Mouse (Mus musculus) testis, adult 10 weeks (tissue): ENCODE data around the gene Slco2a1. TPM values are rescaled to one million over a fixed set of nuclear protein-coding genes. Genes with fewer than 3 reads are reported as not detected.

Experiments
- polyA plus RNA-seq: library from polyadenylated mRNA; stranded (reverse); fragments of 350-450 nt; fragmentation: Illumina TruSeq; extraction: RNeasy Lipid Tissue Mini Kit (QIAGEN cat#74804); gene quantifications from one replicate; pipeline ENCODE4 v1.2.3, GENCODE M21; 2014; ENCODE audit warnings: low read depth, low replicate concordance

The Slco2a1 gene
- polyA plus RNA-seq, result 0.29 TPM

DNA sequence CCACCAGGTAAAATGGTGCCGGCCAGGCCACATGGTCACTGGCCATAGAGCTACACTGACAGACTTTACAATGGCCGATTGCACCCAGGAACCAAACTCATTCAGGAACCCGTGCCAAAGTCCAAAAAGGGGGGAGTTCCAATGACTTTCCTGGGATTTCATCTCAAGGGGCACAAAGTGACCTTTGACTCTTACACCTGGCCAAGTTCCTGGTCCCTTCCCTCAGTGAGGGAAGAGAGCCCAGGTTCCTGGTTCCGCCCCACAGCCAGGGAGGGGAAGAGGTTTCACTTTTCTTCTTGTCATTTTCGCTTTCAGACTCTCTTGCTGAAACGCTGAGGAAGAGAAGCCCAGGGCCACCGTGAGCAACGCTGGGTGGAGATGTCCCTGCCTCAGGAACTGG lies at the start of gene Slco2a1:
Slco2a1 (plus strand) TSS at position 251 of the 400 bp plus-strand sequence.

DNA sequence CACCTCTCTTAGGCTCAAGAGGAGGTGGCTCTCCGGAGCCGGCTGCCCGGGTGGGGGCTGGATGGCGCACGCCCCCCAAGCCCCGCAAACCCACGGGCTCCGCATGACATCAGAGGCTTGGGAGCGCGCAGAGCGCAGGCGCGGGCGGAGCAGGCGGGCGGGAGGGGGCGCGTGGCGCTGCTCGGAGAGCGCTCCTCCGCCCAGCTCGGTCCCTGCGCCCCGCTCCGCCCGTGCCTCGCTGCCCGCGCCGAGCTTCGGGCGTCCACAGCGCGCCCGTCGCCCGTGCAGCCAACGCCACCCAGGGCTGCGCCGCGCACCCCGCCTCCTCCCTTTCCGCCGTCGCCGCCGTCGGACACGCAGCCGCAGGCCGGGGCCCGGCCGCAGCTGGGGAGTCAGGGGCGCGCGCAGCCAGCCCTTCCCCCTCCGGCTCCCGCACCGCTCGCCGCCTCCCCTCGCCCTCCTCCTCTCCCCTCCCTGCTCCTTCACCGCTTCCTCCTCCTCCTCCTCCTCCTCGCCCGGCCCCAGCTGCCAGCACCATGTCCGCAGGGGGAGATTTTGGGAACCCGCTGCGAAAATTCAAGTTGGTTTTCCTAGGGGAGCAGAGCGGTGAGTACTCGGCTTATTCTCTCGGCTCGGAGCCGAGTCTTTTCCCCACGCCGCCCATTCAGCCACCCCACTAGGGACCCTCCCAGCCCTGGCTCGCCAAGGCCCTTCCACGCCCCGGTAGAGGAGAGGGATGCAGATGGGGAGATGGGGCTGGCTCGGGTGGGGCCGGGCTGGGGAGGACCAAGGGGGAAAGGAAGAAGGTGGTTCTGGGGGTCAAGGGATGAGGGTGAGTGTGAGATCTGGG lies 123.3 kb downstream of the Slco2a1 start, which contains the start of gene Rab6b:
Rab6b (plus strand) TSS at position 167 of the 850 bp plus-strand sequence.

Other genes starting within 250 kb of the Slco2a1 start
- gene Ryk, start 153.8 kb upstream of the Slco2a1 start, polyA plus RNA-seq, result 18.7 TPM
- 0.76 TPM for gene Rab6b, start 123.1 kb downstream of the Slco2a1 start, polyA plus RNA-seq
- gene Srprb, start 213.4 kb downstream of the Slco2a1 start, polyA plus RNA-seq, result 9.0 TPM
- gene Gm20425, start 241.6 kb downstream of the Slco2a1 start, polyA plus RNA-seq, result 4.4 TPM
- gene Trf, start 241.7 kb downstream of the Slco2a1 start, polyA plus RNA-seq, result 28.4 TPM